Mouse (Mus musculus) layer of hippocampus, adult 2 months (tissue): ENCODE results near the gene Zfyve28. TPM values are rescaled to one million over a fixed set of nuclear protein-coding genes. Genes with fewer than 3 reads are reported as not detected.

Experiments used
- DNase-seq, 2 experiments: peaks; one replicate each; pipeline ENCODE4 v3.0.0; 2022; ENCODE audit warnings: low spot score in 2 of 2
- H3K27ac ChIP-seq: fragments of 200-600 bp; 2 replicates; pipeline ENCODE4 v1.8.1; 2022
- H3K4me3 ChIP-seq: fragments of 200-600 bp; 2 replicates; pipeline ENCODE4 v1.8.1; 2022; ENCODE audit warnings: mild to moderate bottlenecking
- CTCF ChIP-seq: fragments of 200-600 bp; conservative IDR thresholded peaks from 2 replicates; pipeline ENCODE4 v1.8.1; 2022; ENCODE audit warnings: antibody characterized with exemption, mild to moderate bottlenecking, moderate library complexity
- total RNA-seq, 2 experiments: library from RNA; stranded (reverse); gene quantifications; 2 replicates each; pipeline ENCODE4 v1.2.3; 2021

The Zfyve28 gene
- total RNA-seq, 2 experiments from 2014 or later: 35.0 to 35.8 TPM

- peak; percentile 56 for TF ChIP-seq CTCF
- DNase-seq: no peak
- Histone ChIP-seq H3K4me3 (no peak overlapping the region), H3K27ac (no peak overlapping the region)
Measured at GRCm38 (mm10) chr5:34204911-34205310, 83.3 kb downstream of the Zfyve28 start.

- Histone ChIP-seq H3K4me3 (no peak overlapping the region), H3K27ac (no peak overlapping the region)
- no peak for TF ChIP-seq CTCF
- DNase-seq: no peak
Measured at GRCm38 (mm10) chr5:34202006-34202405, 86.2 kb downstream of the Zfyve28 start.

- peak; percentile 56 for TF ChIP-seq CTCF
- Histone ChIP-seq H3K27ac (no peak overlapping the region), H3K4me3 (no peak overlapping the region)
- DNase-seq: no peak
Measured at GRCm38 (mm10) chr5:34201396-34201795, 86.9 kb downstream of the Zfyve28 start.

- H3K4me3 ChIP-seq: no peak overlapping the region
- DNase-seq: no peak
- no peak overlapping the region for H3K27ac ChIP-seq
- TF ChIP-seq CTCF: no peak
Measured at GRCm38 (mm10) chr5:34198615-34199014, 89.6 kb downstream of the Zfyve28 start.

GRCm38 (mm10) chr5:34197243-34197642 lies 91.0 kb downstream of the Zfyve28 start:
- Histone ChIP-seq H3K27ac (no peak overlapping the region), H3K4me3 (no peak overlapping the region)
- no peak for TF ChIP-seq CTCF
- peak; percentile 43 to 57 for DNase-seq

- Histone ChIP-seq H3K4me3 (no peak overlapping the region), H3K27ac (no peak overlapping the region)
- TF ChIP-seq CTCF: no peak
- no peak for DNase-seq
Measured at GRCm38 (mm10) chr5:34196423-34196822, 91.8 kb downstream of the Zfyve28 start.

GRCm38 (mm10) chr5:34195786-34196185 lies 92.5 kb downstream of the Zfyve28 start:
- TF ChIP-seq CTCF: no peak
- Histone ChIP-seq H3K27ac (no peak overlapping the region), H3K4me3 (no peak overlapping the region)
- no peak for DNase-seq

GRCm38 (mm10) chr5:34194975-34195662 lies 93.1 kb downstream of the Zfyve28 start:
- Histone ChIP-seq H3K4me3 (no peak overlapping the region), H3K27ac (no peak overlapping the region)
- TF ChIP-seq CTCF: no peak
- no peak for DNase-seq

- no peak overlapping the region for H3K27ac ChIP-seq
- no peak for DNase-seq
- no peak for TF ChIP-seq CTCF
- H3K4me3 ChIP-seq: no peak overlapping the region
Measured at GRCm38 (mm10) chr5:34194426-34194825, 93.8 kb downstream of the Zfyve28 start.

GRCm38 (mm10) chr5:34191843-34192242 lies 96.4 kb downstream of the Zfyve28 start:
- Histone ChIP-seq H3K27ac (peak overlapping the region; percentile 61; the same call in 1 of the 2 replicates), H3K4me3 (no peak overlapping the region)
- TF ChIP-seq CTCF: peak; percentile 48
- DNase-seq: peak in 1 of 2 experiments; percentile 52

- TF ChIP-seq CTCF: no peak
- Histone ChIP-seq H3K27ac (peak overlapping the region; percentile 64; the same call in 1 of the 2 replicates), H3K4me3 (no peak overlapping the region)
- DNase-seq: no peak
Measured at GRCm38 (mm10) chr5:34191021-34191420, 97.2 kb downstream of the Zfyve28 start.

GRCm38 (mm10) chr5:34189521-34189920 lies 98.7 kb downstream of the Zfyve28 start:
- DNase-seq: no peak
- H3K27ac ChIP-seq: peak overlapping the region; percentile 96; the same call in 1 of the 2 replicates
- no peak overlapping the region for H3K4me3 ChIP-seq
- TF ChIP-seq CTCF: no peak

GRCm38 (mm10) chr5:34188856-34189255 lies 99.4 kb downstream of the Zfyve28 start:
- peak overlapping the region; percentile 87 for H3K4me3 ChIP-seq
- DNase-seq: no peak
- TF ChIP-seq CTCF: no peak
- H3K27ac ChIP-seq: peak overlapping the region; percentile 96
